Mouse (Mus musculus) bone marrow macrophage, adult 2 months (primary cell): ENCODE results near the gene Pde4d.

Experiments
- CTCF ChIP-seq: IDR thresholded peaks from 2 replicates; pipeline ENCODE4 v1.5.1; 2012; ENCODE audit warnings: low read depth, mild to moderate bottlenecking, low read length, moderate library complexity
- POLR2A ChIP-seq: IDR thresholded peaks from 2 replicates; pipeline ENCODE4 v1.6.1; 2012; ENCODE audit warnings: mild to moderate bottlenecking, low read depth, low read length, borderline replicate concordance

DNA sequence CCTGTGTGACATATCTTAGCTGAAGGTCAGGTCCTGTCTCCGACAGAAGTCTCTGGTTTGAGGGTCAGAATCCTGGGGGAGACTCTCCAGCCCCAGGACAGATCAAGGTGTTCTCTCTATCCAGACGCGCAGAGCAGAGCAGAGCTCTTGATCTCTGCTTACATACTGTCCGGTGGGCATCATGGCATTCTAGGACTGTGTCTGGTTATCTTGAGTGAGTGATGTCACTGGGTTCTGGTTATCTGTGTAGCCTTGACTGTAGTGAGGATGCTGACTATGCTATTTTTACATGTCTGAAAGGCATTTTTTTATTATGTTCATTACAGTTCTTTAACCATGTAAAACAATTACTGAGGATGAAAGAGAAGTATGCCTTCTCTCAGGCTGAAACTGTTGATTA, 797.3 kb downstream of the Pde4d start:
- TF ChIP-seq CTCF (no peak), POLR2A (no peak)
